20 mouse cellular contexts compared by ENCODE assay signal in genomic region chr9:60492275-60492974, GRCm38 (mm10). TPM values are rescaled to one million over a fixed set of nuclear protein-coding genes. Genes with fewer than 3 reads are reported as not detected.
DNase-seq lines count a peak whose midpoint lies in the region; ATAC-seq and TF ChIP-seq lines count a peak whose summit lies in the region.
"Had no signal": no experiment of that assay in that cellular context is flagged by ENCODE, and none has a peak within 500 bp of the region (broad histone marks: within the 10 kb centered on the region; RNA-seq: fewer than 3 reads in every experiment).

No protein-coding gene starts in this region.

- intact Hi-C loops in gastrocnemius, adult 2 months (cut with DNase I) = no loop called here

- H3K9ac ChIP-seq in intestine, embryonic 16.5 days (ENCODE audit: low read depth, low read length) = peak overlapping the region; percentile 10; the same call in 1 of the 2 replicates
- H3K9ac ChIP-seq in intestine, embryonic 15.5 days = no peak overlapping the region
- H3K9ac ChIP-seq in forebrain, embryonic 16.5 days (replicated peaks; ENCODE audit: low read depth, low read length) = no peak overlapping the region
- H3K9ac ChIP-seq: forebrain, postnatal 0 days; hindbrain, embryonic 13.5 days; liver, embryonic 15.5 days had no signal

- no peaks in the 10 kb centered on the region for H3K27me3 ChIP-seq in intestine, embryonic 16.5 days (replicated peaks; ENCODE audit: control insufficient read depth, insufficient read depth, low read length)
- H3K27me3 ChIP-seq in intestine, embryonic 15.5 days (replicated peaks) = no peaks in the 10 kb centered on the region
- no peaks in the 10 kb centered on the region for H3K27me3 ChIP-seq in forebrain, embryonic 16.5 days (replicated peaks; ENCODE audit: control insufficient read depth, insufficient read depth, low read length)
- H3K27me3 ChIP-seq: hindbrain, embryonic 13.5 days; liver, embryonic 15.5 days had no signal

- H3K9me3 ChIP-seq in intestine, embryonic 16.5 days (ENCODE audit: control insufficient read depth, low read length) = no peaks in the 10 kb centered on the region
- H3K9me3 ChIP-seq in intestine, embryonic 15.5 days = no peaks in the 10 kb centered on the region
- H3K9me3 ChIP-seq in forebrain, embryonic 16.5 days (ENCODE audit: control insufficient read depth, low read length) = no peaks in the 10 kb centered on the region
- H3K9me3 ChIP-seq: heart, embryonic 10.5 days; hindbrain, embryonic 13.5 days; liver, embryonic 15.5 days had no signal

- no peak overlapping the region for H3K4me2 ChIP-seq in intestine, embryonic 16.5 days (ENCODE audit: low read depth, low read length)
- H3K4me2 ChIP-seq in intestine, embryonic 15.5 days (replicated peaks) = no peak overlapping the region
- no peak overlapping the region for H3K4me2 ChIP-seq in forebrain, embryonic 16.5 days (ENCODE audit: low read length)
- H3K4me2 ChIP-seq: hindbrain, embryonic 13.5 days; liver, embryonic 15.5 days had no signal

- 63% methylated on average over 16 of the region's 16 CpGs for WGBS in intestine, embryonic 16.5 days
- 51% methylated on average over 16 of the region's 16 CpGs for WGBS in intestine, embryonic 15.5 days
- WGBS in forebrain, embryonic 16.5 days = 91% methylated on average over 16 of the region's 16 CpGs

- H3K4me1 ChIP-seq in intestine, embryonic 16.5 days (ENCODE audit: control insufficient read depth, insufficient read depth, low read length) = peaks cover 44% of the 10 kb centered on the region
- H3K4me1 ChIP-seq in intestine, embryonic 15.5 days (replicated peaks) = peaks cover 30% of the 10 kb centered on the region
- H3K4me1 ChIP-seq in forebrain, embryonic 16.5 days (replicated peaks; ENCODE audit: control insufficient read depth, insufficient read depth, low read length) = peaks cover 4% of the 10 kb centered on the region; the same call in 1 of the 2 replicates
- H3K4me1 ChIP-seq: liver, embryonic 15.5 days had no signal

- no peak for ATAC-seq in intestine, embryonic 16.5 days
- ATAC-seq in intestine, embryonic 15.5 days = no peak
- peak; percentile 81 for ATAC-seq in granulocyte monocyte progenitor cell, adult 5-6 weeks (replicated peaks; ENCODE audit: poor library complexity, severe bottlenecking)
- peak; percentile 87 for ATAC-seq in megakaryocyte, adult 5-6 weeks (ENCODE audit: poor library complexity, severe bottlenecking)
- no peak for ATAC-seq in forebrain, embryonic 16.5 days
- ATAC-seq: forebrain, postnatal 0 days; intestine, postnatal 0 days; Patski had no signal

- TF ChIP-seq CTCF in gastrocnemius, adult 2 months (IDR thresholded peaks at IDR 0.05) = no peak

- DNase-seq in MEL-GATA-1-ER (ENCODE audit: extremely low read depth, low read depth) = peak; percentile 41
- DNase-seq in Muller cell, postnatal 12 days (ENCODE audit: inconsistent ontology term) = no peak
- no peak for DNase-seq in gastrocnemius, adult 2 months
- DNase-seq: cerebellum, adult 9-11 months; forebrain, postnatal 0 days; gastrocnemius, postnatal 10 days; heart, postnatal 10 days; kidney, postnatal 36 days; lung, postnatal 14 days; thymus, postnatal 14 days had no signal

- no peak overlapping the region for H3K27ac ChIP-seq in intestine, embryonic 16.5 days (ENCODE audit: low read length)
- no peak overlapping the region for H3K27ac ChIP-seq in intestine, embryonic 15.5 days
- no peak overlapping the region for H3K27ac ChIP-seq in forebrain, embryonic 16.5 days (ENCODE audit: low read length)
- no peak overlapping the region for H3K27ac ChIP-seq in gastrocnemius, adult 2 months
- H3K27ac ChIP-seq: heart, embryonic 10.5 days; hindbrain, embryonic 13.5 days; liver, embryonic 15.5 days had no signal

- no peak overlapping the region; the same call in 1 of the 2 replicates for H3K4me3 ChIP-seq in intestine, embryonic 16.5 days (ENCODE audit: low read length)
- H3K4me3 ChIP-seq in intestine, embryonic 15.5 days (replicated peaks) = no peak overlapping the region
- no peak overlapping the region for H3K4me3 ChIP-seq in forebrain, embryonic 16.5 days (replicated peaks; ENCODE audit: low read length)
- H3K4me3 ChIP-seq in gastrocnemius, adult 2 months = no peak overlapping the region
- H3K4me3 ChIP-seq: heart, embryonic 10.5 days; hindbrain, embryonic 13.5 days; liver, embryonic 15.5 days had no signal

- no peaks in the 10 kb centered on the region for H3K36me3 ChIP-seq in intestine, embryonic 16.5 days (ENCODE audit: control insufficient read depth, insufficient read depth, low read length)
- H3K36me3 ChIP-seq in intestine, embryonic 15.5 days = no peaks in the 10 kb centered on the region; the same call in 1 of the 2 replicates
- no peaks in the 10 kb centered on the region for H3K36me3 ChIP-seq in forebrain, embryonic 16.5 days (ENCODE audit: control insufficient read depth, insufficient read depth)
- H3K36me3 ChIP-seq: heart, embryonic 10.5 days; hindbrain, embryonic 13.5 days; liver, embryonic 15.5 days had no signal

RNA-seq across cellular contexts. Expression of gene Thsd4, which starts 29.4 kb away (rescaled TPM):
- polyA plus RNA-seq in intestine, embryonic 16.5 days (2015; fragmentation: Nextera tagmentation; extraction: Ambion mirVana) = 17.5 and 20.2 TPM in 2 replicates
- 23.2 and 25.8 TPM in 2 replicates for polyA plus RNA-seq in intestine, embryonic 15.5 days (2015; fragmentation: Nextera tagmentation; extraction: Ambion mirVana)
- total RNA-seq in granulocyte monocyte progenitor cell, adult 5-6 weeks (2014; fragmentation: Nextera tagmentation) = not detected in 2 replicates
- 0.04 TPM in 1 of 2 replicates, not detected in the other for total RNA-seq in granulocyte monocyte progenitor cell, adult 5-6 weeks (2017)
- not detected in 2 replicates for total RNA-seq in megakaryocyte, adult 5-6 weeks (2015)
- total RNA-seq in megakaryocyte, adult 5-6 weeks (2017) = 0.07 and 0.20 TPM in 2 replicates
- 5.0 and 5.9 TPM in 2 replicates for polyA plus RNA-seq in forebrain, embryonic 16.5 days (2015; fragmentation: Nextera tagmentation; extraction: Ambion mirVana)
- total RNA-seq in gastrocnemius, adult 2 months (2021) = 1 to 10 TPM in 1 of 2 experiments, under 1 TPM in 1; 0.48 to 1.2 TPM

Comparison
In these comparisons a context has a peak if more than half of its experiments do, and no peak if none do; other contexts are left out.
1. ATAC-seq: peak in granulocyte monocyte progenitor cell, adult 5-6 weeks (single experiment) and megakaryocyte, adult 5-6 weeks (single experiment); none in intestine, embryonic 16.5 days (single experiment), intestine, embryonic 15.5 days (single experiment) and forebrain, embryonic 16.5 days (single experiment).